Mouse (Mus musculus): ENCODE measurements around the gene Trim11.
A peak's percentile ranks its signal among the peaks of the same experiment; 100 is the strongest.

The Trim11 gene

GRCm38 (mm10) chr11:58957226-58957914 lies 20.5 kb upstream of the Trim11 start:
- DNase-seq = no peak

- no peak for DNase-seq
These were observed 19.4 kb upstream of the Trim11 start for GRCm38 (mm10) chr11:58958536-58958935.

GRCm38 (mm10) chr11:58959186-58959825 lies 18.6 kb upstream of the Trim11 start:
- DNase-seq = no peak

GRCm38 (mm10) chr11:58959921-58960465 lies 17.9 kb upstream of the Trim11 start:
- DNase-seq = peak; percentile 89

- DNase-seq = no peak
These were observed 16.3 kb upstream of the Trim11 start for GRCm38 (mm10) chr11:58961364-58962177.

- DNase-seq = peak; percentile 74
These were observed 14.3 kb upstream of the Trim11 start for GRCm38 (mm10) chr11:58963543-58963942.

GRCm38 (mm10) chr11:58964216-58964615 lies 13.7 kb upstream of the Trim11 start:
- DNase-seq = no peak

GRCm38 (mm10) chr11:58965001-58965760 lies 12.7 kb upstream of the Trim11 start:
- no peak for DNase-seq

- peak; percentile 68 for DNase-seq
These were observed 10.5 kb upstream of the Trim11 start for GRCm38 (mm10) chr11:58967346-58967745.

GRCm38 (mm10) chr11:58968551-58968950 lies 9.3 kb upstream of the Trim11 start:
- DNase-seq = no peak

GRCm38 (mm10) chr11:58969027-58969426 lies 8.9 kb upstream of the Trim11 start:
- peak; percentile 62 for DNase-seq

GRCm38 (mm10) chr11:58969659-58970058 lies 8.2 kb upstream of the Trim11 start:
- peak; percentile 82 for DNase-seq

- no peak for DNase-seq
These were observed 6.9 kb upstream of the Trim11 start for GRCm38 (mm10) chr11:58970831-58971530.

GRCm38 (mm10) chr11:58971796-58972195 lies 6.1 kb upstream of the Trim11 start:
- DNase-seq = no peak

- DNase-seq = peak; percentile 61
These were observed 3.5 kb upstream of the Trim11 start for GRCm38 (mm10) chr11:58974414-58974813.

- no peak for DNase-seq
These were observed 743 bp upstream of the Trim11 start for GRCm38 (mm10) chr11:58977150-58977549.

GRCm38 (mm10) chr11:58977607-58978026 lies 276 bp upstream of the Trim11 start:
- DNase-seq = no peak

GRCm38 (mm10) chr11:58978706-58979030 lies 775 bp downstream of the Trim11 start:
- DNase-seq = peak; percentile 67

GRCm38 (mm10) chr11:58979183-58979582 lies 1.3 kb downstream of the Trim11 start:
- peak; percentile 49 for DNase-seq

- DNase-seq = peak; percentile 44
These were observed 1.8 kb downstream of the Trim11 start for GRCm38 (mm10) chr11:58979661-58980060.

GRCm38 (mm10) chr11:58980381-58980990 lies 2.6 kb downstream of the Trim11 start:
- DNase-seq = peak; percentile 83
